Mouse (Mus musculus) kidney, postnatal 14 days (tissue): Measurements from ENCODE around the gene Mup18.
"Not testable (repeated sequence)": the region's sequence is repeated elsewhere in the genome, so short reads cannot be mapped to it uniquely, and the experiment has no call there.

Experiments
- DNase-seq: peaks from one replicate; pipeline ENCODE4 v3.0.0; 2022; ENCODE audit warnings: mixed read lengths

The Mup18 gene

GRCm38 (mm10) chr4:61674036-61674435 lies at the start of gene Mup18:
Gene Mup18, minus strand, starts transcription at chr4:61674136.
- DNase-seq, result not testable (repeated sequence)

DNA sequence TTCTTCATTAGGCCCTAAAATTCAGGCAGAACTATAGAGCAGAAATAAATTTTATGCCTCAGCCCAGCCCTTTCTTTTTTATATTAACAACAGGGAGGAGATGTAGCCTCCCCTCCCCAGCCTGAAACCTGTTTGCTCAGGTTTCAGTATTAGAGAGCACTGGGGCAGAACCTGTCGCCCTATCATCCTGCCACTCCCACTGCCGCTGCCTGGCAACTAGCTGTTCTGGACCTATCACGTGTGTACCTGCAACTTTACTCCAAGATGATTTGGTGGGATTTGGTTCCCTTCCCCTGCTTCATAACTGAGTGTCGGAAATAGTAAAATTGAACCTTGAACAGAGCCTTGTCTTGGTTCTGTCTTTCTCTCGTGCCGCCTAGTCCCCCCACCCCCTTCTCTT lies 40.4 kb upstream of the Mup18 start:
- peak; percentile 10 for DNase-seq
